Mouse (Mus musculus): Measurements from ENCODE around the gene Urad. TPM values are rescaled to one million over a fixed set of nuclear protein-coding genes. Genes with fewer than 3 reads are reported as not detected.

Urad gene
- not detected in 2 replicates for total RNA-seq (2017)

GRCm38 (mm10) chr5:147322183-147322582, at the start of gene Urad:
TSS of gene Urad (minus strand) at chr5:147322440.
- no peak for ATAC-seq (replicated peaks in 1 of 2; ENCODE audit: insufficient read depth in 1 of 2, low FRiP score in 2 of 2, low TSS enrichment in 1 of 2, low read depth in 1 of 2, poor library complexity in 2 of 2, severe bottlenecking in 2 of 2)

- ATAC-seq (replicated peaks in 1 of 2; ENCODE audit: insufficient read depth in 1 of 2, low FRiP score in 2 of 2, low TSS enrichment in 1 of 2, low read depth in 1 of 2, poor library complexity in 2 of 2, severe bottlenecking in 2 of 2) = no peak
Measured at GRCm38 (mm10) chr5:147370276-147370675, 48.0 kb upstream of the Urad start.

- ATAC-seq (replicated peaks in 1 of 2; ENCODE audit: insufficient read depth in 1 of 2, low FRiP score in 2 of 2, low TSS enrichment in 1 of 2, low read depth in 1 of 2, poor library complexity in 2 of 2, severe bottlenecking in 2 of 2) = no peak
Measured at GRCm38 (mm10) chr5:147368221-147368620, 46.0 kb upstream of the Urad start.

DNA sequence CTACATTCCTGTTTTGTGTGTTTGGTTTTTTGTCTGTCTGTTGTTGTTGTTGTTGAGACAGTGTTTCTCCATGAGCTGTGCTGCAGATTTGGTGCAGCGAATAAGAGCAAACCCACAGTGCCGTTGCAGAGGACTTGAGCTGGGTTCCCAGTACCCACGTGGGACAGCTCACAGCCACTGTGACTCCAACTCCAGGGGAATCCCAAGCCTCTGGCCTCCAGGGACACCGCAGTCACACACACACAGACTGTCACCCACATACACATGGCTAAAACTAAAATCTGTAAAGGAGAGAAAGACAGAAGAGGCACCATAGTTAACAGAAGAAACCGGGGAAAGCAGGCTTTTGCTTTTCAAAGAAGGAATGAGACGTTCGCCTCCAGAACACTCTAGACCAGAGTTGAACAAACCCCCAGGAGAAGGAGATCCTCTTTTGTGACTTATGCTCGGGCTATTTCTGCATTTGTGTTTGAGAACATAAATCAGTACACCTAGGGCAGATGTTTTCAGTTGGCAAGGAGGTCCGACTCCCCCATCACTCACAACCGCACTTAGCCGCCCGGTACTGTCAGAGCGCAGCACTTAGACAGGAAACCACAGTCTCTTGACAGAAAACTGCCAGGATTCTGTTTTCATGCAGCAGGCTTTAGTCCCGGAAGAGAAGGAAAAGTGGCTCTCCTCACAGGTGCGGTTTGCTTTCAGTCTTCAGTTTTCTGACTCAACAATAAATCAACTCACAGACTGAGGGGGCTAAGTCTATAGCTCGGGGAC, 43.9 kb upstream of the Urad start:
- peak; percentile 85 to 87 for ATAC-seq (replicated peaks in 1 of 2; ENCODE audit: insufficient read depth in 1 of 2, low FRiP score in 2 of 2, low TSS enrichment in 1 of 2, low read depth in 1 of 2, poor library complexity in 2 of 2, severe bottlenecking in 2 of 2)

DNA sequence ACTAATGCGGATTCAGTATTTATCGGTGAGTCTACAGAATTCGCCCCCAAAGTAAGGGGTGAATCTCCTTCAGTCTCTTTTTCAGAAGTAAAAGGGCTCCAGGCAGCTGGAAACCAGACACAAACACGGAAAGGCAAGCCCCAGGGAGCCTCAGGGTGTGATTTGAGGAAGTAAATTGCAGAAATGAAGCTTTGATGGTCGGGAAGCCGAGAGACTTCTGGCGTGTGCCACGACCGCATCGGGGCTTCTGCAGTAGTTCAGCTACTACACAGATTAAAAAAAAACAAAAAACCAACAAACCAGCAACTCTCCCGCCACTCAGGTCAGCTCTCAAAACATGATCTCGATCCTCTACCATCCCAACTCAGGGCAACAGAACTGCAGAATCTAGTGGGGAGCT, 40.8 kb upstream of the Urad start:
- peak; percentile 69 to 74 for ATAC-seq (replicated peaks in 1 of 2; ENCODE audit: insufficient read depth in 1 of 2, low FRiP score in 2 of 2, low TSS enrichment in 1 of 2, low read depth in 1 of 2, poor library complexity in 2 of 2, severe bottlenecking in 2 of 2)

DNA sequence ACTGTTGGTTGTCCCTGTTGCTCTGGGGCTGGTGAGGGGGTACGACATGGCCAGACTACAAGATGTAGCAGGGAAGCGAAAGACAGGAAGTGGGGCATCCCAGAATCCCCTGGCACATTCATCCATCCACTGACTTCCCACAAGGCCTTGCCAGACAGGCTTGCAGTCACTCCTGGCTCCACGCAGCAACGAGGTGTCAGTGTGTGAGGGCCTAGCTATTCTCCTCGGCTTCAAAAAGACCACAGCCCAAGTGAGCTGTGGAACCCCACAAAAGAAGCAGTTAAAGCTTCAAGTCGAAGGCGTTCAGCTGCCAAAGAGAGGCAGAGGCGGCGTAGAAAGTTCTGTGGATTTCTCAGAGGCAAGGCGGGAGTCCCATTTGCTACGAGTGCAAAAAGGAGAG, 36.2 kb upstream of the Urad start:
- ATAC-seq (replicated peaks in 1 of 2; ENCODE audit: insufficient read depth in 1 of 2, low FRiP score in 2 of 2, low TSS enrichment in 1 of 2, low read depth in 1 of 2, poor library complexity in 2 of 2, severe bottlenecking in 2 of 2) = no peak

DNA sequence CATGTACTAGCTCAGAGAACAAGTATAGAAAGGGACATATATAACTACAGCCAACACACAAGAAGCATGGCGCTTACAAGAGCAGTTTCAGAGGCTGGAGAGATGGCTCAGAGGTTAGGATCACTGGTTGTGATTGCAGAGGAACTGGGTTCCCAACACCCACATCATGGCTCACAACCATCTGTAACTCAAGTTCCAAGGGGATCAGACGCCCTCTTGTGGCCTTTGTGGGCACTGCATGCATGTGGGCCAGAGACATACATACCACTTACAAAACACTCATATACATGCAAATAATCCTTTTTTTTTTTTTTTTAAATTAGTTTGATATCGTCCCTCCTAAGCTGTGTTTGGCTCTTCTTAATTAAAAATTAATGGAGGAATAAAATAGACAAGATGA, 35.3 kb upstream of the Urad start:
- ATAC-seq (replicated peaks in 1 of 2; ENCODE audit: insufficient read depth in 1 of 2, low FRiP score in 2 of 2, low TSS enrichment in 1 of 2, low read depth in 1 of 2, poor library complexity in 2 of 2, severe bottlenecking in 2 of 2) = peak in 1 of 2 experiments; percentile 36; a peak in 1 of 4 replicates

DNA sequence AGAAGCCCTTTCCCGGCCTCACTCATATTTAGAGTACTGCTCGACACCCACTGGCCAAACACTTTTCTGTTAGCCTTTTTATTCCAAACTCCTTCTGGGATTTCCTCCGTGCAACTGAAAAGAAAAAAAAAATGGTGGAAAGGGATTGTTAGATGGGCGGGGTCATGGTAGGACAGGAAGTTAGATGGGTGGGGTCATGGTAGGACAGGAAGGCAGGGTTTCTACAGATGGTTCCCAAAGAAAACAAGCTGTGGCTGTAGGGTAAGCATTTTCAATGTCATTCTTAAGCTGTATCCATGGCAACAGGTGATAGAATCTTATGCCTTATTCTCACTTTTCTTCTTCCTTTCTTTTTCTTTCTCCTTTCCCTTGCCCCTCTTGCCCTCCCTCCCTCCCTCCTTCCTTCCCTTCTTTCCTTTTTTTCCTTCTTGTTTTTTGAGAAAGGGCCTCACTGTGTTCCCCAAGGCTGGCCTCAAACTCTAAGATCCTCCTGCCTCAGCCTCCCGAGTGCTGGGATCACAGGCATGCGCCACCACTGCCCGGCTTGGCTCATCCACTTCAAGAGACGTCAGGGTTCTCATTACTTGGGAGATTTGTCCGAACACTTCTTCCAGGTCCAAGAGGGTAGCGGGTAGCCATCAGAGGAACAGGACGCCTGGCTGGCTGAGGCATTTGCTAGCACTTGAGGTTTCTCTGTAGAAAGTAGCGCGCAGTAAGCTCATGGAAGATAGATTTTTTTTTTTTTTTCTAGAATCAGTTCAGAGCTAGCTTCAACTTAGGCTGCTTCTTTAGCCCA, 34.2 kb upstream of the Urad start:
- ATAC-seq (replicated peaks in 1 of 2; ENCODE audit: insufficient read depth in 1 of 2, low FRiP score in 2 of 2, low TSS enrichment in 1 of 2, low read depth in 1 of 2, poor library complexity in 2 of 2, severe bottlenecking in 2 of 2) = no peak

DNA sequence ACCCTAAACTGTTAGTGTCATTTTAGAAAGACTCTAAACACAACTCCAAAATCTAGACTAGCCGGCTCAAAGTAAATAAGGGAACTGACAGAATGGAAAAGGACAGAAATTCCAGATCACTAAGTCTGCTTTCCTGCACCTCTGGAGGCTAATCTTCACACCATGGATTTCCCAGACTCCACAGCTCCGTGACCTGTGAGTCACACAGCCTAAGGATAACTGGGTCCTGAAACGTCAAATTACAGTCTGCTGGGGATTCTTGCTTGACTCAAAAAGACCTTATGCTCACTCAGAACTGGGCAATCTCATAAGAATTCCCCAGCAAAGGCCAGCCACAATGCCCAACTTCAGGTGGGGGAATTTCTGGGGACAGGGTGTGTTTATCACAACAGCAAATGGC, 33.5 kb upstream of the Urad start:
- no peak for ATAC-seq (replicated peaks in 1 of 2; ENCODE audit: insufficient read depth in 1 of 2, low FRiP score in 2 of 2, low TSS enrichment in 1 of 2, low read depth in 1 of 2, poor library complexity in 2 of 2, severe bottlenecking in 2 of 2)

GRCm38 (mm10) chr5:147354985-147355384, 32.7 kb upstream of the Urad start:
- ATAC-seq (replicated peaks in 1 of 2; ENCODE audit: insufficient read depth in 1 of 2, low FRiP score in 2 of 2, low TSS enrichment in 1 of 2, low read depth in 1 of 2, poor library complexity in 2 of 2, severe bottlenecking in 2 of 2) = no peak

GRCm38 (mm10) chr5:147354161-147354780, 32.0 kb upstream of the Urad start:
- ATAC-seq (replicated peaks in 1 of 2; ENCODE audit: insufficient read depth in 1 of 2, low FRiP score in 2 of 2, low TSS enrichment in 1 of 2, low read depth in 1 of 2, poor library complexity in 2 of 2, severe bottlenecking in 2 of 2) = no peak

GRCm38 (mm10) chr5:147351931-147352330, 29.7 kb upstream of the Urad start:
- ATAC-seq (replicated peaks in 1 of 2; ENCODE audit: insufficient read depth in 1 of 2, low FRiP score in 2 of 2, low TSS enrichment in 1 of 2, low read depth in 1 of 2, poor library complexity in 2 of 2, severe bottlenecking in 2 of 2) = no peak

- ATAC-seq (replicated peaks in 1 of 2; ENCODE audit: insufficient read depth in 1 of 2, low FRiP score in 2 of 2, low TSS enrichment in 1 of 2, low read depth in 1 of 2, poor library complexity in 2 of 2, severe bottlenecking in 2 of 2) = no peak
Measured at GRCm38 (mm10) chr5:147345981-147346380, 23.7 kb upstream of the Urad start.

GRCm38 (mm10) chr5:147343904-147344303, 21.7 kb upstream of the Urad start:
- ATAC-seq (replicated peaks in 1 of 2; ENCODE audit: insufficient read depth in 1 of 2, low FRiP score in 2 of 2, low TSS enrichment in 1 of 2, low read depth in 1 of 2, poor library complexity in 2 of 2, severe bottlenecking in 2 of 2) = no peak

DNA sequence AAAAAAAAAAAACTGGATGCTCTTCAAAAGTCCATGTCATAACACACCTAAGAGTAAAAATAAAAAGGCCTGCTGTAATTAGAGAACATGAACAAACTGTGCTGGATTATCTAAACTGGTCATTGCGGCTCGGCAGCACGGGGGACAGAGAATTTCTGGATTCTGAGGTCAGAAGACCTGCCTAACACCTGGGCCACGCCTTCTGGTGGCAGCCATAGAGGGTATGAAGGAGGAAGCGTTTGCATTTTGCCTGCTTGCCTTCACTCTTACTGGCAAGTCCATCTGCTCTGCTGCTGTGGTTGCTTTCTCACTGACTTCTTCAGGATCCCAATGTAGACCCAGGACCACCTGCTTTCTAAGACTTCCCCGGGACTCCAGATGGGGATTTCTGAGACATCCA, 20.7 kb upstream of the Urad start:
- ATAC-seq (replicated peaks in 1 of 2; ENCODE audit: insufficient read depth in 1 of 2, low FRiP score in 2 of 2, low TSS enrichment in 1 of 2, low read depth in 1 of 2, poor library complexity in 2 of 2, severe bottlenecking in 2 of 2) = no peak

GRCm38 (mm10) chr5:147340741-147341414, 18.6 kb upstream of the Urad start:
- ATAC-seq (replicated peaks in 1 of 2; ENCODE audit: insufficient read depth in 1 of 2, low FRiP score in 2 of 2, low TSS enrichment in 1 of 2, low read depth in 1 of 2, poor library complexity in 2 of 2, severe bottlenecking in 2 of 2) = peak; percentile 94

GRCm38 (mm10) chr5:147339560-147339959, 17.3 kb upstream of the Urad start:
- peak; percentile 23 to 34; a peak in 3 of 4 replicates for ATAC-seq (replicated peaks in 1 of 2; ENCODE audit: insufficient read depth in 1 of 2, low FRiP score in 2 of 2, low TSS enrichment in 1 of 2, low read depth in 1 of 2, poor library complexity in 2 of 2, severe bottlenecking in 2 of 2)

DNA sequence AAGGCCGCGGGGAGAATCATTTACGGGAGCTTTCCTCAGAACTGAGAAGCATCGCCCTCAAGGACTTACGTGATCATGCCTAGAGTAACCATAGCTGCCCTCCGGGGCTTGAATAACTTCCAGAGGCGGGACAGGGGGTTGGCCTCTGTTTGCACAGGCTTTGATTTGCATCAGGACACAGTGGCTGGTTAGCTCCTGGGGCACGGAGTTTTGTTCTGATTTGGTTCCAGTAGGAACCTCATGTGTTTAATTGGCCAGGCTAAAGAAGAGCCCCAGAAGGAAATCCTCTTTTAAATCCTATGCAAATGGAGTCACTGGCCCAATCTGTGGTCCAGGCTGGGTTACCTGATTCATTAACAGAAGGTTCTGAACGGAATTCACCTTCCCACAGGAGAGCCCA, 16.7 kb upstream of the Urad start:
- no peak for ATAC-seq (replicated peaks in 1 of 2; ENCODE audit: insufficient read depth in 1 of 2, low FRiP score in 2 of 2, low TSS enrichment in 1 of 2, low read depth in 1 of 2, poor library complexity in 2 of 2, severe bottlenecking in 2 of 2)

Data from hematopoietic stem cell, adult 5-6 weeks (primary cell).